Mouse (Mus musculus) brain, embryonic 14.5 days (tissue): ENCODE results near the gene Tet2.

Source experiments
- CTCF ChIP-seq: fragments of 200-500 bp; IDR thresholded peaks from 2 replicates; pipeline ENCODE4 v1.5.1; 2012; ENCODE audit warnings: inconsistent platforms, mild to moderate bottlenecking, moderate library complexity, borderline replicate concordance; ENCODE audit not compliant: insufficient read depth, insufficient read length; ENCODE audit errors: extremely low read depth
- POLR2A ChIP-seq: fragments of 200-500 bp; IDR thresholded peaks from 2 replicates; pipeline ENCODE4 v1.6.1; 2012; ENCODE audit warnings: mild to moderate bottlenecking, inconsistent platforms, borderline replicate concordance; ENCODE audit not compliant: poor library complexity, insufficient read depth, insufficient read length, severe bottlenecking; ENCODE audit errors: extremely low read depth

- TF ChIP-seq CTCF (no peak), POLR2A (no peak)
Measured at GRCm38 (mm10) chr3:133582969-133583368, 38.0 kb upstream of the Tet2 start.
